Mouse (Mus musculus) forebrain, postnatal 0 days (tissue): Measurements from ENCODE around the gene Gm44973. TPM values are rescaled to one million over a fixed set of nuclear protein-coding genes. Genes with fewer than 3 reads are reported as not detected.

Experiments
- ATAC-seq: fragments of 200-750 bp; cut with Nextera tagmentation; 2 replicates; pipeline ENCODE4 v1.8.0; 2017; ENCODE audit warnings: mild to moderate bottlenecking, moderate library complexity
- DNase-seq: peaks from one replicate; pipeline ENCODE4 v3.0.0-alpha.2; 2015
- H3K27ac ChIP-seq: fragments of 300-500 bp; sonication (generic); 2 replicates; pipeline ENCODE4 v1.5.1; 2014; ENCODE audit warnings: low read depth, mild to moderate bottlenecking, antibody characterized with exemption, low read length, moderate library complexity, mixed read lengths
- H3K27me3 ChIP-seq: fragments of 300-500 bp; sonication (generic); 2 replicates; pipeline ENCODE4 v1.6.1; 2014; ENCODE audit warnings: mild to moderate bottlenecking, low read length, mixed read lengths; ENCODE audit not compliant: insufficient read depth
- H3K36me3 ChIP-seq: fragments of 300-500 bp; sonication (generic); 2 replicates; pipeline ENCODE4 v1.6.1; 2014; ENCODE audit warnings: mild to moderate bottlenecking, moderate library complexity; ENCODE audit not compliant: insufficient read depth
- H3K4me1 ChIP-seq: fragments of 300-500 bp; sonication (generic); 2 replicates; pipeline ENCODE4 v1.6.1; 2014; ENCODE audit warnings: antibody characterized with exemption; ENCODE audit not compliant: insufficient read depth
- H3K4me2 ChIP-seq: fragments of 300-500 bp; sonication (generic); 2 replicates; pipeline ENCODE4 v1.6.1; 2014; ENCODE audit warnings: low read depth, mild to moderate bottlenecking, moderate library complexity
- H3K4me3 ChIP-seq: fragments of 300-500 bp; sonication (generic); 2 replicates; pipeline ENCODE4 v1.5.1; 2014; ENCODE audit warnings: low read depth, low read length, mixed read lengths
- H3K9ac ChIP-seq: fragments of 300-500 bp; sonication (generic); 2 replicates; pipeline ENCODE4 v1.6.1; 2014; ENCODE audit warnings: mild to moderate bottlenecking
- H3K9me3 ChIP-seq: fragments of 300-500 bp; sonication (generic); 2 replicates; pipeline ENCODE4 v1.6.1; 2016; ENCODE audit warnings: low read length
- CTCF ChIP-seq: sonication (generic); IDR thresholded peaks from 2 replicates; pipeline ENCODE4 v1.5.1; 2016; ENCODE audit warnings: antibody characterized with exemption, control low read depth, low read depth
- WGBS: fragments of 180-500 bp; shearing (Covaris S2); extraction: QIAGEN DNeasy Blood & Tissue Kit; methylation state at CpG from one replicate; pipeline ENCODE4 v1.1.7; 2014; 5-methylcytosine and 5-hydroxymethylcytosine counted together
- polyA plus RNA-seq: library from polyadenylated mRNA; unstranded; fragments of >200 nt; fragmentation: Nextera tagmentation; extraction: Ambion mirVana; gene quantifications from 2 replicates; pipeline ENCODE4 v1.2.1, GENCODE M21; 2015
- total RNA-seq: library from RNA; depleted of rRNA; stranded (reverse); fragments of >200 nt; gene quantifications from 2 replicates; pipeline ENCODE4 v1.2.3, GENCODE M21; 2014; rRNA removed

Gene Gm44973
- total RNA-seq (not detected in 2 replicates), polyA plus RNA-seq (3.1 TPM in 2 replicates)

DNA sequence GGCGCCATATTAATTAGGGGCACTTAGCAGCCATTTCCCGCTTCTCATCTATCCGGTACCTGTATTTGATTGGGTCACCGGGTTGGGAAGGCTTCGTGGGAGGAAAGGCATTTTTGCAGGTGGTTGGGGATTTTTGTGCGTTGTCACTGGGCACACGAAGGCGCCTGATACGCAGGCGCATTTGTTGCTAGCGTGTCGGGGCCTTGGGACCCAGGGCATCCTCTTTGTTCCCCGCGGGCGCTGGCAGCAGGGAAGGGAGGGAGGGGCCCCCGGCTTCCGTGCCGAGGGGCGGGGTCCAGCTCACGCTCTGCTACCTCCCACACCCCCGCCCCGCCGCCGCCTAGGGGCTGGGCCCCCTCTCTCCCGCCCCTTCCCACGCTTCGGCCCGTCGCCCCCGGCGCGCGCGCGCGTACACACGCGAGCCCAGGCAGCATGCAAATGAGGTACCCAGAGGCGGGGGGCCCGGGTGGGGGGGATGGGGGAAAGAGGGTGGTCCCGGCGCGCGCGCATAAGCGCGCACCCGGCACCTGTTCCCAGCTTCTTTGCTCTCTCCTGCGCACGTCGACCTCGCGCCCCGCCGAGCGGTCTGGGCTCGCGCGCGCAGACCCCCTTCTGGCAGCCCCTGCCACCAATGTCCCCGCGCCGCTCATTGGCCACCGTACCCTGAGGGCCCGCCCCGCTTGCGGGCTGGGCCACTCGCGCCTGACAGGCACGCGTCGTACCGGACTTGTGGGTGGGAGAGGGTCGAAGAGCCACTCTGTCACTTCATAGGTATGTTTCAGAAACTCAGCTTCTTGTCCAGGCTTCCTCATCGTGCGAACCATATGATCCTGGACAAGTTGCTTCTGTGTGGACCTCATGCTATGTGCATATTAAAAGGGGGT, at the start of gene Gm44973:
TSS of gene Gm44973 (plus strand) at position 379 of the 884 bp plus-strand sequence.
- H3K36me3 ChIP-seq, result peaks cover 22% of the 10 kb centered on the region
- ATAC-seq (peak; percentile 81), DNase-seq (peak; percentile 98)
- 2% methylated on average over 61 of the region's 76 CpGs for WGBS
- no peak for TF ChIP-seq CTCF
- peak within 1 kb of the TSS; percentile 71 for H3K4me2 ChIP-seq
- H3K27ac ChIP-seq, result peak within 1 kb of the TSS; percentile 99
- peak within 1 kb of the TSS; percentile 77 for H3K4me3 ChIP-seq
- H3K4me1 ChIP-seq, result peaks cover 5% of the 10 kb centered on the region; the same call in 1 of the 2 replicates
- H3K27me3 ChIP-seq, result no peaks in the 10 kb centered on the region
- H3K9ac ChIP-seq, result peak within 1 kb of the TSS; percentile 79
- no peaks in the 10 kb centered on the region for H3K9me3 ChIP-seq

DNA sequence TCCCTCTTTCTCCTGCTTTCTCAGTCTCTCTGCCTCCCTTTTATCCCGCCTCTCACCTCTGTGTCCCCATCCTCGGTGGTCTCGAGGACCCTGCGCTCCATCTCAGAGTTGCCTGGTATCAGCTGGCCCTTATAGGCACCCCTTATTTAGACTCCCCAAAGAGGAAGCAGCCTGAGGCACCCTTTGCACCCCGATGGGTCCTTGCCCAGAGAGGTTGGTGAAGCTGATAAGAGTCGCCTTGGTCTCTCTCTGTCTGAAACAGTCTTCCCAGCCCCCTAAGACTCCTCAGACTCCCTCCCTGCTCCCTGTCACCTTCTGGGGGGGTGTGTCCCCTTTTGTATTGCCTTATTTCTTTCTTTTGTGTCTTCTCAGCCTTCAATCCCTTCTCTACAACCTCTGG, 44.2 kb upstream of the Gm44973 start, which contains the start of gene Sbk3:
TSS of gene Sbk3 (minus strand) at position 101 of the 400 bp plus-strand sequence.
- WGBS, result 34% methylated on average over 6 of the region's 6 CpGs
- Histone ChIP-seq H3K9me3 (no peaks in the 10 kb centered on the region), H3K4me1 (no peaks in the 10 kb centered on the region), H3K4me2 (no peak within 1 kb of the TSS), H3K27me3 (no peaks in the 10 kb centered on the region), H3K36me3 (no peaks in the 10 kb centered on the region), H3K4me3 (no peak within 1 kb of the TSS), H3K27ac (no peak within 1 kb of the TSS), H3K9ac (no peak within 1 kb of the TSS)
- TF ChIP-seq CTCF, result no peak
- ATAC-seq (no peak), DNase-seq (no peak)

DNA sequence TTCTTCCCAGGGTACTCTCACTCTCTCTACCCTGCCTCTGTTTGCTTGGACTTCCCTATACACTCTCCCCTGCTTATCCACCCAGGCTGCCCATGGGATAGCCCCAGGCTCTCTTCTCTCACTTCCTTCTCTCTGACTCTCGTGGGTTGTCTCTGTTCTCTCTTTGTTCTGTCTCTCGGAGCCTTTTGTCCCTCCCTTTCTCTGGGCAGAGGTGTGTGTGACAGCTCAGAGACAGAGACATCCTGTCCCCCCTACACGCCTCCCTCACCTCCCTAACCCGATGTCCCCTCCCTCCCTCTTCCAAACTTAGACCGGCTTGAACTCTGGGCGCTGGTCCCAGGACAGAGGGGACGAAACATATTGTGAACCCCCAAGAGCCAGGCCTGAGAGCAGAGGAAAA, 43.6 kb upstream of the Gm44973 start:
- Histone ChIP-seq H3K9me3 (no peaks in the 10 kb centered on the region), H3K4me2 (no peak overlapping the region), H3K27ac (no peak overlapping the region), H3K9ac (no peak overlapping the region), H3K4me1 (no peaks in the 10 kb centered on the region), H3K4me3 (no peak overlapping the region), H3K27me3 (no peaks in the 10 kb centered on the region), H3K36me3 (no peaks in the 10 kb centered on the region)
- DNase-seq, result no peak
- TF ChIP-seq CTCF, result no peak
- ATAC-seq, result no peak
- WGBS, result 25% methylated on average over 7 of the region's 7 CpGs

DNA sequence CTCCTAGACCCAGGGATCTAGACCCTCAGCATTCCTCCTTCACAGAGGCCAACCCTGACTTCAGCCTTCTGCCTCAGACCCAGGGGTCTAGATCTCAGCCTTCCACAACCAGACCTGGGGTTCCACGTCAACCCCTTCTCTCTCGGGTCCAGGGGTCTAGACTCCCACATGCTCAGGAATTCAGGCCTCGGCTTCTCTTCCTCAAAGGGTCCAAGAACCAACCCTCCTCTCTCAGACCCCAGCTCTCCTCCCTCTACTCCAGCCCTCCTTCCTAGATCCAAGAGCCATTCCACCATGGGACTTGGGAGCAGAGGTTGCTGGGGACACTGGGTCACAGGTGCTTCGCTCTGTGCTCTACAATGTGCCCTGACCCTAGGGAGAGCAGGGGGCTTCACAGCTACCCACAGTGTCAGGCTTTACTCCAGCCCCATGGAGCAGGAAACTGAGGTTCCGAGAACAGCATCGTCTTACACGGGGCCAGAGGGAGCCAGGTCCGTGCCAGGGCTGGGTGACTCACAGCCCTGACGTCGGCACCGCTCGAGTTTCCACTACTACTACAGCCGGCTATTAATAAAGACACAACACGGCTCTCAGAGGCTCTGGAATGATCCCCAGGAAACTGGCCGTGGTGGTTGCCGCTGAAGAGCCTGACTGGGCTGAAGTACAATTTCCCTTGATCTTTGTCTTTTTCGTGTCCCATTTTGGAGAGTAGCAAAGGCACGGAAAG, 42.8 kb upstream of the Gm44973 start:
- ATAC-seq (no peak), DNase-seq (no peak)
- Histone ChIP-seq H3K27ac (no peak overlapping the region), H3K4me2 (no peak overlapping the region), H3K36me3 (no peaks in the 10 kb centered on the region), H3K9me3 (no peaks in the 10 kb centered on the region), H3K4me3 (no peak overlapping the region), H3K27me3 (no peaks in the 10 kb centered on the region), H3K4me1 (no peaks in the 10 kb centered on the region), H3K9ac (no peak overlapping the region)
- no peak for TF ChIP-seq CTCF
- 75% methylated on average over 18 of the region's 18 CpGs for WGBS

DNA sequence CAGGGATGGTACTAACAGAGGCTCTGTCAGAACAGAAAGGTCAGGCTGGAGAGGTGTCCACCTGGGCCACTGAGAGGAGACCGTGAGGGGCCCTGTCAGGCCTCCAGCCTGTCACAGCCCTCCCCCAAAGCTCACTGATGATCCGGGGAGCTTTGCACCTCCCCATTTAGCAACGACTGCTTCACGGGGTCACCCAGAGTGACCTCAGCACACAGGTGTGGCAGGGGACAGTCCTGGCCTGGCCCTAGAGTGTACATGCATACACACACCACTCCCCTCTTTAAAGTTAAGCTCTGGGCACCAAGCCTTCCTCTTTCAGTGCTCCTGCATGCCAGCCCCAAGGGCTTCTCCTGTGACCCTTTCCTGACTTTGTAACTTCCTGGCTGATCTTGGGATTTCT, 39.8 kb upstream of the Gm44973 start:
- WGBS, result 76% methylated on average over 4 of the region's 4 CpGs
- ATAC-seq, result no peak

DNA sequence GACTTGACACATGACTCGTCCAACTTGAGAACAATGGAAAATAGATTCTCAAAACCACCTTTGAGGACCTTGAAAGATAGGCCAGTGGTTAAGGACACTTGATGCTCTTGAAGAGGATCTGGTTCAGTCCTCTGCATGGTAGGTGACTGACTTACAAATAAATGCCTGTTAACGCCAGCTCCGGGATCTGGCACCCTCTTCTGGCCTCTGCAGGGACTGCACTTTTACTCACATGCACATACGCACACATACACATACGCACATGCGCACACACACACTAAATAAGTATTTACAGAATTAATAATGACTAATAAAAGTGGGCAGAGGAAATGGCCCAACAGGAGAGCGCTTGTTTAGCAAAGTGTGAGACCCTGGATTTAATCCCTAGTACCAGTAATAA, 38.5 kb upstream of the Gm44973 start:
- DNase-seq (no peak), ATAC-seq (no peak)

More for the DNA sequence above, 39.8 kb upstream of the Gm44973 start:
- Histone ChIP-seq H3K4me1 (no peaks in the 10 kb centered on the region), H3K36me3 (no peaks in the 10 kb centered on the region), H3K9ac (no peak overlapping the region), H3K9me3 (no peaks in the 10 kb centered on the region), H3K27ac (no peak overlapping the region), H3K4me3 (no peak overlapping the region), H3K27me3 (no peaks in the 10 kb centered on the region), H3K4me2 (no peak overlapping the region)
- TF ChIP-seq CTCF, result no peak
- no peak for DNase-seq

More for the DNA sequence above, 38.5 kb upstream of the Gm44973 start:
- H3K4me2 ChIP-seq, result no peak overlapping the region
- WGBS, result 91% methylated on average over 7 of the region's 7 CpGs
- peak; percentile 27; the same call in 1 of the 2 replicates for TF ChIP-seq CTCF
- H3K27me3 ChIP-seq, result no peaks in the 10 kb centered on the region
- H3K36me3 ChIP-seq, result no peaks in the 10 kb centered on the region
- no peaks in the 10 kb centered on the region for H3K9me3 ChIP-seq
- H3K27ac ChIP-seq, result no peak overlapping the region
- no peak overlapping the region for H3K4me3 ChIP-seq
- H3K9ac ChIP-seq, result no peak overlapping the region
- H3K4me1 ChIP-seq, result no peaks in the 10 kb centered on the region
